Mouse (Mus musculus): ENCODE results near the gene Mecom.

The Mecom gene

DNA sequence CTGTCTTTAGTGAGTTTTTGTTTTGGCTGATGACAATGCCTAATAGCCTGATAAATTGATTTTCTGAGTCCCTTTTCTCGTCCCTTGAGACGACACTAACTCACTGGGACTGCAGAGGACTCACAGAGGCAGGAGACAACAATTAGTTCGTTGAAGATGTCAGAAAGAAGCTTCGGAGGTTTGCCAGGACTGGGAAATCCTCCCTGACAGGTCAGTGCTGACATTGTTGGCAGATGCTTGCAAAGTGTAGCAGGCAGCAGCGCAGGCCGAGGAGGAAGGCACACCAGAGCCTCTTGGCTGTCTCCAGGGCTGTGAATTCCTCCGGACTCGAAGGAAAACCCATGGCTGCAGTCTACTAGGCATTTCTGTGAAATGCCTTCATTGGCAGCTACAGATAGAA is 339.9 kb downstream of the Mecom start:
- no peak for DNase-seq (ENCODE audit: low read depth, low spot score)

DNA sequence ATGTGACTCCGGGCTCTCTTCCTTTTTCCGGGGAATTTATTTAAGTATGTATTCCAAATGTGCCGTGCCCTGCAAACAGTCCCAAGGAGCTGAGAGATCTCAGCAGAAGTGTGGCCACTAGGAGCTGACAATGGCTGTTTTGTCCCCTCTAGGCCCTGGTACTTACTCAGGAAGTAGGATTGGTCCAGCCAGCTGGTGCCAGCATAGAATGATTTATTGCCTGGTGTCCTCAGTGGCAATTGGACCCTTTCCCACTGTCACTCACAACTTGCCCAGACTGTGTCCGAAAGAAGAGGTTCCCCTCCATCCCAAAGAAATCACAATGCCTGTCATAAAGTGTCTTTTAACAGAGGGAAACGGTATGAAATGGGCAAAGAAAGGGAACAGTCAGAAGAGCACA is 340.4 kb downstream of the Mecom start:
- DNase-seq (ENCODE audit: low read depth, low spot score), result no peak

DNA sequence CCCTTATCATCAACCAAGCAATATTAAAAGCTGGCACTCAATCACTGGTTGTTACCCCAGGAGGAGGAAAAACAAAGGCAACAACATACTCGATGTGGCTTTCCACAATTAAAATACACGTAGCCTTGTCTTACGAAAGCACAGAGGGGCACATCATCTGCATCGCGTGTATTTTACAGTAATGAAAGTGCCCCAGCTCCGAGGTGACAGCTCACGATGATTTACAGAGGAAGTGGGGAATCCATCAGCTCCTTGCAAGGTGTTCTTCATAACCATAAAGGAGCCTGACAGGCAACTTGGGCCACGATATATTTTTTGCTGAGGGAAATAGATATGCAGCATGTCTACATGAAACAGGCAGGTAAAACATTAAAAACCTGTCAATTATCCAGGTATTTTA is 341.7 kb downstream of the Mecom start:
- DNase-seq (ENCODE audit: low read depth, low spot score), result no peak

DNA sequence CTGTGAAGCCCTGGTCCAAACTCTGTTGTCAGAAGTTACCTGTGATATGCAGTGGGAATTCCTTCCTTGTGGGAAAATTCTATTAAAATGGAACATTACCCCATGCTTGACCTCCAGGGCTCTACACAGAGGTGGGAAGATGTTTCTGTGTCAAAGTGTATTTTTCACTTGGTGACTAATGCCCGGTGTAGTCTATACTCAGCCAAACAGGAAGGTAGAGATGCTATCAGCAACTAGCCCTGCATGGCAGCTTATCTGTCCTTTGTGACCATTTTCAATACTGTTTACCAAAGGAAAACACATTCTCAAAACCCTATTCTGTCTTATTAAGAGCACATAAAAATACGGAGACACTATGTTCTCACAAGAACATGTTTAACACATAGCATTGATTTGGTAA is 344.0 kb downstream of the Mecom start:
- no peak for DNase-seq (ENCODE audit: low read depth, low spot score)

DNA sequence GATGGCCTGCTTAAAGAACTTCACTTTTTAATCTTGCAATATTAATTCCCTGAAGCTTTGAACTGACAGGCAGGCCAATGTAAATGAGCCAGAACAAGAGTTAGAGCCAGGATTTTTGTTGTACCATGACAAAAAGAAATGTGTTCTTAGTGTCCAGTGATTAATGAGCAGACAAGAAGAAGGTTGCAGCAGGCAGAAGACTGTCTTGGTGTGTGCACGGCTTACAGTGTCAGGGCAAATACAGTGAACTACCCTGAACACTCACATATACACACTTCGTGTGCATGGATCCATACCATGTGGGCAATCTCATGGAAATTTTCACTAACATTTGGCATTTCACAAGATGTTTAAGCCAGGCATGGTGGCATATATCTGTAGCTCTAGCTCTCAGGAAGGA is 349.0 kb downstream of the Mecom start:
- DNase-seq (ENCODE audit: low read depth, low spot score), result no peak

DNA sequence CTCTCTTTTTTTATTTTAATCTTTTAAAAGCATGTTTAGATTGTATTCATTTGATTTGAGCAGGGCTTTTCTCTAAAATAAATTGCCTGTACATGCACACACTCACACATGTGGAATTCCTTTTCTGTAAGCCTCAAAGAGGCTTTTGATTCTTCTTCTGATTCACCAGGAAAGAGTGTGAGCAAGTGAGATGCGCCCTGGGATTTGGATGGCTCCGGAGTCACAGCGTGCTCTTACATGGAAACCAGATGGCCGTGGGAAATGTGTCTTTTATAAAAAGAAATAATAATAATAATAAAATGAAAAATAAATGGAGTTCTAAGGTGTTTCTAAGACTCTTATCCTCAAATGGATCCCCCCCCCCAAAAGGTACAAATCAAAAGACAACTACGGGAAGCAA is 349.6 kb downstream of the Mecom start:
- DNase-seq (ENCODE audit: low read depth, low spot score), result no peak

DNA sequence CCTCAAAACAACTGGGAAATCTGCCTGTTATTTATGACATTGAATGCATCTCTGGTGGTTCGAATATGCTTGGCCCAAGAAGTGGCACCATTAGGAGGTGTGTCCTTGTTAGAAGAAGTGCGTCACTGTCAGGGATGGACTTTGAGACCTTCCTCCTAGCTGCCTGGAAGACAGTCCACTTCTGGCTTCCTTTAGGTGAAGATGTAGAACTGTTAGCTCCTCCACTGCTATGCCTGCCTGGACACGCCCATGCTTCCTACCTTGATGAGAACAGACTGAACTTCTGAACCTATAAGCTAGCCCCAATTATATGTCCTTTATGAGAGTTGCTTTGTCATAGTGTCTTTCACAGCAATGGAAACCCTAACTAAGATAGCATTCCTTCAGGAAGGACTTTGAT is 352.6 kb downstream of the Mecom start:
- no peak for DNase-seq (ENCODE audit: low read depth, low spot score)

DNA sequence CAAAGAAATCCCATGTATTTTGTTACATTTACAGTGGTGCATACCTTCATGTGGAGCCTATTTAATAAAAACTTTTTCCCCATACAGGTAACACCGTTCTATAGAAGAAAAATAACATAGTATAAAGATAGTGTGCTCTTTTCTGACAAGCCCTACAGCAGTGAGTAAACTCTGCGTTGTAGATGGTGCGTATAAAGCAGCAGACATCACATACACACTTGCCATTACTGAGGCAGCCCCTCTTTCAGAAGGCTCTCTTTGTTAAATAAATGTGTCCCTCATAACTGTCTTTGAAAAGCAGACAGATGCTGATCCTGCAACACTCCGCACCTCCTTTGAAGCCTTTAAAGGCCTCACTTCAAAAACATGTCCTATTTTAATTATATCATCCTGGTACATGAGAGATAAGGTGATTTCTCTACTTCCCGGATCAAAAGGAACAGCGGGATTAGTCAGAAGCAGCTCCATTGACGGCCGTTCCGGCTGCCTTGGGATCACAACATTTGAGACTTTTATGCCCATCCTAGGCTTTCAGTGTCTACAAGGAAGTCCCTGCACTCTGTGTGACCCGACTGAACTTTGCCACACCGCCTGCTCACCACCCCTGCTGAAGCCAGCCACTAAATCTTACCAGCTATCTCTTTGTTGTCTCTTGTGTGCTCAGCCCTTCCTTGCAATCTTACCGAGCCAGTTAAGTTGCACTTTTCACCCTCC is 355.4 kb downstream of the Mecom start:
- no peak for DNase-seq (ENCODE audit: low read depth, low spot score)

DNA sequence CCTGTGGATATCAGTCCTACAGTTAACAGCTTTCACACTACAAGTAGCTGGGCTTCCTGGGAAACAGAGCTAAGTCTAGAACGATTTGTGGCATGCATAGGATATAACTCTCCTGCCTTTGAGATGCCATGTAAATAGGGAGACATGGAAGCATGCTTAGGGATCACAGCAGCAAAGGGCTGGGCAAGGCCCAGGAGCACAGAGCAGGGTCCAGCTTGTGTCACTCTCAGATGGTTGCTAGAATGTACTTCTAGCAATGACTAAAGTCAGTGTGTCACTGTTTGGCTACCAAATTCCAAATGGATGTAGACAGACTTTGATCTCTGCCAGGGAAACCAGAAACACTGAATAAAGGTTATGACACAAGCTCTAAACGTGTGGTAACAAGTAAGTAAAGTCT is 358.5 kb downstream of the Mecom start:
- no peak for DNase-seq (ENCODE audit: low read depth, low spot score)

DNA sequence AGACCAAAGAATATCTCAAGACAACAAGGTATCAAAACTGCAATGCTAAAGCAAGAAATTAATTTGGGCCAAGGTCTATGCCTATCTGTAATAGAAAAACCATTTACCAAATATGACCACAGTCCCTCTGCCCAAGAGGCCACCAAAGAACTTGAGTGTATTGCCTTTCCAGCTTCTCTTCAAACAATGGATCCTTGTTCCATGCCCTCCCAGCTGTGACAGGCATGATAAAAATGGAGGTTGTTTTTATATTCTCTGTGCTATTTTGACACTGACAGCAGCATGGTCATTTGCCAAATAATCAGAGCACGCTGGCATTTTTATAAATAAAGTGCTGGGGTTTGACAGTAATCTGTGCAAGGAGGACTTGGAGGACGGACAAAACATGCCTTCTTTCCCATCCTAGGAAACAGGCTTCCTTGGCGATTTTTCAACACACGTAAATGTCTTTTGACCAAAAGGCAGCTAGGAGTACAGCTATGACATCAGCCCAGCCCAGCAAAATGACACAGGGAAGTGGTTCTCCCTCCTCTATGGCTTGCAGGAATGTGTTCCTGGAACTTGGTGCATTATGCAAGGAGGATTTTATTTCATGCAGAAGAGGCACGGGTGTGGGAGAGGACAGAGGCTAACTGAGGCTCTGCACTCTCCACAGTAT is 359.9 kb downstream of the Mecom start:
- DNase-seq (ENCODE audit: low read depth, low spot score), result no peak

DNA sequence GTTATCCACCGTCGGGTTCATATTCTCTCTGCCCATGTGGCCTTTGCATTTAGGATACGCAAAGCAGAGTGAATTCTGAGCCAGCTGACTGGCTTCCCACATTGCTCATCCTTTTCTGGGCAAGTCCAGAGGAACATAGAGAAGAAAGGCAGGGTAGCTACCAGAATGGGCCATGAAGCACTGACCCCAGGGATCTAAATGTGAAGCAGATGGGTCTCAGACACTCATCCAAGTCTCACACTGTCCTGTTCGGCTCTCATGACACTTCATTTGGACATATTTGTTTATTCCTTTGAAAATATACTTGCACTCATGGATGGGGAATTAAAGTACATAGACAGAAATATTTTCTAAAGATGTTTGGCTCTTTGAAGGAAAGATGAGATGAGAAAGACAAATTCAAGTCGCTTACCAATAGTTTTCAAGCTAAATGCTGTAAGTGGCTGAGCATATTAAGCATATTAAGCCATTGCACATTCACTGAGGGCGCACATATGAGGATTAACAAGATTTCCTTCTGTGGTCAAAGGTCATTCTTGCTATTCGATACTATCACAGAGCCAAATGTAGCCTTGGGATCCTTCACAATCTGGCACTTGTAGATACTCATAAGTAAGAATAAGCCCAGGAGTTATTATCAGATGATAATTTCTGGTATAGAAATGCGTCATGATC is 365.9 kb downstream of the Mecom start:
- DNase-seq (ENCODE audit: low read depth, low spot score), result no peak

DNA sequence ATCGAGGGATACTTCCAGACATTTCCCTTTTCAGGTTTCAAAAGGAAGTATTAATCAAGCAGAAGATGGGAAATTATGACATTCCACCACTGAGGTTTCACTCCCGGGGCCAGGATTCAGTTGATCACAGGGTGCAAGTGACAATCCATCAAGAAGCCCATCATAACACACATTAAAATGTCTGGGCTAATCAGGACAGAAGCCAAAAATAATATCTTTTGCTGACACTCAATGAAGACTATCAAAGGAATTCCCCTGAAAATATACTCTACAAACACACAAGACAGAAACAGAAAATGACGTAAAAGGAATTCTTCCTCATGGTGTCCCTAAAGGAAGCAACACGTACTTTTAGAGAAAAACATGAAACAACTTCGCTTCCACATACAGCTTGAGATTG is 371.2 kb downstream of the Mecom start:
- no peak for DNase-seq (ENCODE audit: low read depth, low spot score)

DNA sequence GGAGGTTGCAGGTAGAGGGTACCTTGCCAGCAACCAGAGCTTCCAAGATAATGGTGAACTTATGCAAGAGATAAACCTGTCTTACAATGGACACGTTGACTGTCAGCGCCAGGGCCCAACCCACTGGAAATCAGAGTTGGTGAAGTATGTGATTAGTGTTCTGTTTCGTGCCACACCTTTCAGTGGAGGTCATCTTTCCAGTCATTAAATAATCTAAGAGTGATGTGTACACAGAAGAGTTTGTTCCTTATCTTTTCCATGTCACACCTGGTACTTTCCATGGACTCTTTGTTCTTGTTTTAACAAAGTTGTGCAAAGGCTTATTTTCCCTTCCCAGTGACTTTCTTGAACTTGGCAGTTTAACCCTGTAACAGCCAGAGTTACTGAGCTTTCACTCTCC is 374.0 kb downstream of the Mecom start:
- DNase-seq (ENCODE audit: low read depth, low spot score), result no peak

DNA sequence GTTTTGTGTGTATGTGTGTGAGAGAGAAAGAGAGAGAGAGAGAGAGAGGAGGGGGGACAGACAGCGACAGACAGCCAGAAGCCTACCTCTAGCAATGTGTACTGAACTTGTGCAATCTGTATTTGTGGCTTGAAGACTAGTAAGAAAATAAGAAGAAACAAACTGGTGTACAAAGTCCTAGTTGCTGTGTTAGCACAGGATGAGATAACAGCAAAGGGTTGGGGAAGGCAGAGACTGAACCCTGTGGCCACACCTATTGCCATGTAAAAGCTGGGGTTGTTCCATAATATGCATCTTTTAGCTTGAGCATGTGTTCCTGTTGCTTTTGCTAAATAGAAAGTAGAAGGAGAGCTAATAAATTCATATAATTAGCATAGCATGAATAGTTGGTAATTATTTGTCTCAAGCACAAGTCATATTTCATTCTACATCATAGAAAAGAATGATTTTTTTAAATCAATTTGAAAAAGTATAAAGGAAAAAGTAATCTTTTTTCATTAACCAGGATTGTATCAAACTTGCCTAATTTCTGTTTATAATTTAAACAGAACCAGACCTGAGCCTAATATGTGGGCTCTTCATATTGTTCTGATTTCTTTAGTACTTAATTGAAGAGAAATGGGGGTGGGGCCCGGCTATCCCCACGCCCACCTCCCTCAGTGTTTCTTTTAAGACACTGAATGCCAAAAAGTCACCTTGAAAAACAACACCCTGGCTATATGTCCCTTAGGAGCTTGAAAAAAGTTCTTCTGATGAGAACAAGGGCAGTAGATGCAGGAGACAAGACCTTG is 379.2 kb downstream of the Mecom start:
- no peak for DNase-seq (ENCODE audit: low read depth, low spot score)

DNA sequence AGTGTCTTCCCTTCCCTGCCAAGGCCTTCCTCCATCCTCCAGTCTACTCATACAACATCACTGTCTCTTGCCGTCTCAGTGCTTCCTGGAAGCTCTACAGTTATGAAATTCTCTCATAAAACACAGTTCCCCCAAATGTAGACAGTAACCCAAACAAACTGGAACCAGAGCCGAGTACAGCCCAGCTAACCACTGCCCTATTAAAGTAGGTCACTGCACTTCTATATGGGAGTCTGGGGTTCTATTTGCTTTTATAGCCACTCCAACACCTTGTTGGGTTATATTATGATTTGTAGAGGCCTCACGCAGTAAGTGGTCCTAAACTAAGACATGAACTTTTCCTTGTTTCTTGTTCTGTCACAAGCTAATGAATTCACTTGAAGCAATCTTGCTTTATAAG is 380.8 kb downstream of the Mecom start:
- DNase-seq (ENCODE audit: low read depth, low spot score), result no peak

DNA sequence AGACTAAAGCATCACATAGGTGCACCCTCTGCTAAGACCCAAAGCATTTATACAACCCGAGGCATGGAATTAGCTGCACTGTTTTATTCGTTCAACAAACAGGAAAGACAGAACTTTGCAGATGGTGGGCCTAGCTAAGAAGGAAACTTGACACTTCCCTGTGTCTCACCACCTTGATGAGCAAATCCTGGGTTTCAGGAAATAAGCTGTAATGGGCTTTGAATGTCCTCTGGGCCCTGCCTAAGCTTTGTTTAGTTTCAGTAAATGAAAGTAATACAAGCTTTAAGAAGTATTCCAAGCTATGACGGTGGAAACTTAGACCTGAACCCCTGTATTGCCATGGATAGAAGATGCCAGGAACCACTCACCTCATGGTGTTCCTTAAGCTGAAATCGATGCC is 383.0 kb downstream of the Mecom start:
- no peak for DNase-seq (ENCODE audit: low read depth, low spot score)

DNA sequence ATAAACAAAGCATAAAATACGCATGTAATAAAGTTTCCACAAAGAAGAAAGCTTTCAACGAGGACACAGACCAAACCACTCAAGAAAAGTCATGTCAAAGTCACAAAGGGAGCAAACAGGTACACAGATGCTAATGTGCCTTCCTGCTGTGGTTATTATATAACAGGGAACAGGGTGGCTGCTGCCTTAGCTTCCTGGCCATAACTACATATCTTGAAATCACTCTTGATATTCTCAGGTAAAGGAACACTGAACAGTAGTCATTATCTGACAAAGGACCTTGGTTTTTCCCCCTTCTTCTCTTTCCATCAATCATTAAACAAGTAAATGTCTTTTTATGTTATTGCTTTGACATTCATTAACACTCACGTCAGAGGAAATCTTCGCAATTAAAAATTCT is 384.4 kb downstream of the Mecom start:
- no peak for DNase-seq (ENCODE audit: low read depth, low spot score)

DNA sequence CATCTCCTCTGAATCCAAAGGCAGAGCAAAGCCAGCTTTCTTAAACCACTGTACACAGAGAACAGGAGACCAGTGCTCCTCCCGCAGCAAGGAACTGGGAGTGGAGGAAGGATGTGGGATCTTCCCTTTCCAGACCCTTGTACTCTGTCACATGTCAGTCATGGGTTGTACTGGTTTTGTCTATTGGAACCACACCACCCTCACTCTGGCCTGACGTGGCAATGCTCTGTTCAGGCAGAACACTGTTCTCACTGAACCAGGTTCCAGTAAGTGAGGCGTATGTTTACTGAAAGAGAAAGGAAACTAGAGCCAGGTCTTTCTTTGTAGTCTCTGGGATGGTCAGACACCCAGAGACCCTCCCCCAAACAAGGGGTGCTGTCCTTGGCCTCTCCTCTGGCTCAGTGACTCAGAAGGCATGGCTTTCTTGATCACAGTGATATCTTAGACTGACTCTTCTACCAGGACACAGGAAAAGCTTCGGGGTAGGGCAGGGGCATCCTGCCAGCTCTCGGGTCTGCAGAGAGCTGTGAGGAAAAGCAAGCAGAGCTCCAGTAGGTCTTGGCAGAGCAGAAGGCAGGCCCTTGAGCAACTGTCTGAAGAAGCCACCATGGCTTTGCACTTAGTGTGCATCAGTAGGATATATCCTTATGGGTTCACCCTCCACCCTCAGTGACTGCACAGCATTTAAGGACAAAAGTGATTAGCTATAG is 386.7 kb downstream of the Mecom start:
- DNase-seq (ENCODE audit: low read depth, low spot score), result no peak

DNA sequence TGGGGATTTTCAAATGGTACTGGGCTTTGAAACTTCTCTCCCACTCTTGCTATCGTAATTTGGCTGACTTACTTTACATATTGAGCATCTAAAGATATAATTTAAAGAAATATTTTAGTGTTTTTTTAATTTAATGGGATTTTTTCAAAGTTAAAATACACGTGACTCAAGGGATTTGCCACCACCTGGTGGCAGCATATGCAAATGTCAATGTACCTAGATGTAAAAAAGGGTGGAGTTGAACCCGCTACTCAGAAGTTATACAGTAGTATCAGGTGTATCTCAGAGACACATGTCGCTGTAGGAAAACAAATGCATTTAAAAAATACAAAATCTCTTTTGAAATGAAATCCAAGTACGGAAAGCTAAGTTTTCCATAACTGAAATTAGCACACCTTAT is 387.5 kb downstream of the Mecom start:
- DNase-seq (ENCODE audit: low read depth, low spot score), result no peak

DNA sequence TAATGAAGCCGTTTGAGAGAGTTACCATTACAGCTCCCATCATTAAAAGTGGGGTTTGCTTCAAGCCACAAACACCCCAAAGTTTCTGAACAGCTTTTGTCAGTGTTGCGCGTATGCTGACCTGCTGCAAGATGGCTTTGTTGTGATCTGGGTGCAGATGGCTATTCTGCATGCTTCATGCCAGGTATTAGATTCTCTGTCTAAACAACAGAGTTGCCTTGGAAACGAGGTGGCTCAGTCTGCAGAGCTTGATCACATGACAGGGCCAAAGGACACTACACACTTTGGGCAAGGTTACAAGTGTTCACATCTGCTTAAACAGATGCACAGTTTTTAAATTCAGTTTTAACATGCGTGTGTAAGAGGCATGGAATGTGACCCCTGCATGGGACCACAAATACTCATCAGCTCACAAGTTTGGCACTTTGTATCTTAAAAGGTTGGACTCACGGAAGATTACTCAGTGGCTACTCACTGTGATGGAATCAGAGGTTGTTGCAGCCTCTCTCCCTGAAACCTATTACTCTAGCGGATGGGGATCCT is 390.6 kb downstream of the Mecom start:
- no peak for DNase-seq (ENCODE audit: low read depth, low spot score)

DNA sequence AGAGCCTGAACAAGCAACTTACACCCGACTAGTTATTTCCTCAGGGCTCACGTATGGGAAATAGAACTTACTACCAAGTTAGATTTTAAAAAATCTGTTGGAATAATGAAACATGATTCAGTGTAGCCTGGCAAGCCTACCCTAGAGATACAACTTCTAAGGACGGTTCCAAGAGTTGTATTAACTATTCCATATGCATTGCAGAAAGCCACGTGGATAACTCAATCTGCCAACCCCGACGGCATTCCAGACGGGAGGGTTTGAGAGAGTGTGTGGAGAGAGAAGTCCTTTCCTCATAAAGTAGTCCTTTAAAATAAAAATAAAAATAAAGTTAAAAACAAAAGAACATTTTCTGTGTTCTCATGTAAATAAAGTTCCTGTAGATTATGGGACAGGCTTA is 393.4 kb downstream of the Mecom start:
- no peak for DNase-seq (ENCODE audit: low read depth, low spot score)
